In the genomic region with DNA sequence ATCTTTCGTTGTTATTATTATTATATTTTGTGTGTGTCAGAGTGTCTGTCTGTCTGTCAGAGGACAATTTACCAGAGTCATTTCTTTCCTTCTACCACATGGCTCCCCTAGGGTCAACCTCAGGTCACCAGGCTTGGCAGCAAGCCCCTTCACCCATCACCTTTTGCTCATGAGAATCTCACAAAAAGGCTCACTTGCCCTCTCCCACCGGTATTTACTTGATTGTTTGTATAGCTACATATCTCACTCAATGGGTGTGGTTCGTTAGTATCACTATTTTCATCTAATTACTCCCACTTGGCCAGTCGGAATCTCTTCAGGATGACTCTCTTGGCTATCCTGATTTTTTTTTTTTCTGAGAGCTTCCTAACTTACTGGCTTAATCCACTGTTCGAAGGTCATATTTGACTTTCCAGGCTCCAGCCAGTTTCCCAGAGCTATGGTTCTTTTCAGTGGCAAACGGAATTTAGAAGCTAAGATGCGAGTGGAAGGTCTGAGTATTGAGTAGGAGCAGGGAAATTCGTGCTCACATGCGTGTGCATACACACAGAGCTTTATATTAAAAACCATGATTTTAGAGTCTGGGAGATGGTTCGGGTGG, we compare ENCODE assay signal across 22 mouse cellular contexts.
"Had no signal": no experiment of that assay in that cellular context is flagged by ENCODE, and none has a peak within 500 bp of the region (broad histone marks: within the 10 kb centered on the region; RNA-seq: fewer than 3 reads in every experiment).

No protein-coding gene starts in this region.

- H3K4me2 ChIP-seq: heart, embryonic 11.5 days; heart, embryonic 13.5 days; heart, embryonic 15.5 days; hindbrain, embryonic 13.5 days; hindbrain, embryonic 15.5 days; limb, embryonic 13.5 days; limb, embryonic 15.5 days; liver, embryonic 13.5 days had no signal

- H3K9me3 ChIP-seq: heart, embryonic 13.5 days; heart, embryonic 15.5 days; hindbrain, embryonic 13.5 days; hindbrain, embryonic 15.5 days; limb, embryonic 13.5 days; limb, embryonic 15.5 days; liver, embryonic 13.5 days had no signal

- H3K4me3 ChIP-seq: heart, embryonic 13.5 days; heart, embryonic 15.5 days; hindbrain, embryonic 13.5 days; hindbrain, embryonic 15.5 days; limb, embryonic 13.5 days; limb, embryonic 15.5 days; liver, embryonic 13.5 days had no signal

- H3K9ac ChIP-seq: forebrain, postnatal 0 days; heart, embryonic 13.5 days; heart, embryonic 15.5 days; hindbrain, embryonic 13.5 days; hindbrain, embryonic 15.5 days; limb, embryonic 13.5 days; limb, embryonic 15.5 days; liver, embryonic 13.5 days had no signal

- H3K36me3 ChIP-seq: heart, embryonic 13.5 days; heart, embryonic 15.5 days; hindbrain, embryonic 13.5 days; hindbrain, embryonic 15.5 days; limb, embryonic 13.5 days; limb, embryonic 15.5 days; liver, embryonic 13.5 days had no signal

- H3K4me1 ChIP-seq: heart, embryonic 13.5 days; heart, embryonic 15.5 days; hindbrain, embryonic 13.5 days; hindbrain, embryonic 15.5 days; limb, embryonic 13.5 days; limb, embryonic 15.5 days had no signal

- H3K27me3 ChIP-seq: hindbrain, embryonic 15.5 days; liver, embryonic 13.5 days had no signal

- H3K27ac ChIP-seq: heart, embryonic 13.5 days; heart, embryonic 15.5 days; hindbrain, embryonic 13.5 days; hindbrain, embryonic 15.5 days; hindbrain, postnatal 0 days; kidney, postnatal 0 days; limb, embryonic 13.5 days; limb, embryonic 15.5 days; liver, embryonic 13.5 days had no signal

- DNase-seq: forebrain, postnatal 0 days; gastrocnemius, postnatal 14 days; gastrocnemius, postnatal 36 days; heart, adult 18-20 months; heart, postnatal 14 days; heart, postnatal 36 days; kidney, adult 11 months; layer of hippocampus, adult 9-11 months; layer of hippocampus, postnatal 36 days; left cerebral cortex, postnatal 4 days; liver, embryonic 13.5 days; lung, adult 18-20 months had no signal

- ATAC-seq: forebrain, postnatal 0 days; hindbrain, postnatal 0 days; intestine, embryonic 16.5 days had no signal
